Mouse (Mus musculus): Measurements from ENCODE around the gene Pld1.

Pld1 gene

DNA sequence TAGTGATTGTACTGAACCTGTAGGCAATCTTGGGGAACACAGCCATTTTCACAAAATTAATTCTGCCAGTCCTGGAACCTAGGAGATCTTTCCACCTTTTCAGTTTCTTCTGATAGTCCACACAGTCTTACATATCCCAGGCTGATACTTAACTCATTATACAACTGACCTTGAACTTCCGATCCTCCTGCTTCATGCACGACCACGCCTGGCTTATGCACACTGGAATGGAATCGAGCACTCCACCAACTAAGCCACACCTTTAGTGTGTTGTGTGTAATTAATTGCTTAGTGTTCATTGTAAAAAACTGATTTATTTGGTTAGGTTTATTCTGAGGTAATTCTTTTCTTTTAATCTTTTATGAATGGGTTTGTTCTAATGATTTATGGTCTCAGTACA lies 122.2 kb downstream of the Pld1 start:
- no peak for DNase-seq

DNA sequence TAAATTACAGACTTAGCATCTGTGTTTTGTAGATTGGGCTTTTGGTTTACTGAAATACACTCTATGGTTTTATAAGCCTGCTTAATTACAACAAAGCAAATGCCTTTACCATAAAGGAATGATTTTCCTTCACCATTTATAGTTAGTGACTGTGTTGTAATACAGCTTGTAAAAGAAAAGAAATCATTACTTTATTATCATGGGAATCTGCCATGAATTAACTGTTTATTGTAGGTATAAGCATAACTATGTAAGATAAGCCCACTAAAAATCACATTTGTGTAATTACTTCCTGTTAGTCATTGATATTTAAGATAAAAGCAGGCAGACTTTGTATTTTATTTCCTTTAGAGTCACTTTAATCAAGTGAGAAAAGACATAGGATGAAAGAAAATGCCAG lies 122.7 kb downstream of the Pld1 start:
- no peak for DNase-seq

DNA sequence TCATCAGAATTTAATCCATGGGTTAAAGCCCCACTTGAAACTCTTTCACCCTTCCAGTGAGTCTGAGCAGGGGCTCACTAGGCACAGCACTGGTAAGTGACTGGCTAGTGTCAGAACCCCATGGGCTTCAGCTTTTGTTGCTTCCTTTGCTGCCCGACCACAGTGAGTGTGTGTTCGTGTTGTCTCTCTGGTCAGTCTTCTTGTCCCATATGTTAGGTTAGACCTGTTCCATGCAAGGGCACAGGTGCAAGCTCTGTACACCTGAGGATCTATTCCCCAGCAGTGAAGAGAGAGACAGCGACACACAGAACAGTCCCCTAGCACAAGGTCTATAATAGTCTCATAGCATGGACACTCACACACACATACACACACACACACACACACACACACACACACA lies 140.7 kb downstream of the Pld1 start:
- no peak for DNase-seq

DNA sequence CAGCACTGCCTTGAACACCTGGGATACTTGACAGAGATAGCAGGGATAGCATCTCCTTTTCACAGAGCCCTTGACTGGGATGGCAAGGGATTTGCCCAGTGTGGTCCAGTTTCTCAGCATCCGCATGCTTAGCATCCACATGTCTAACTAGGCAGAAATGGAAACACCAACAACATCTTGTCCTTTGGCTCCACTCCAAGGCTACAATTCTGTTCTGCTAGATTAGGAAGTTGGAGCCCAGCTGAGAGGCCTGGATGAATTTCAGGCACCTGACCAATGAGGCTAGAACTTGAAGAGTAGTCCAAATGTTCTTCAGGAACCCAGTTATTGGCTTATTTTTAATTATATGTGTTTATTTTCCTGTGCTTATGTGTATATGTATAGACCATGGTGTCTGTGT lies 141.6 kb downstream of the Pld1 start:
- DNase-seq = no peak

DNA sequence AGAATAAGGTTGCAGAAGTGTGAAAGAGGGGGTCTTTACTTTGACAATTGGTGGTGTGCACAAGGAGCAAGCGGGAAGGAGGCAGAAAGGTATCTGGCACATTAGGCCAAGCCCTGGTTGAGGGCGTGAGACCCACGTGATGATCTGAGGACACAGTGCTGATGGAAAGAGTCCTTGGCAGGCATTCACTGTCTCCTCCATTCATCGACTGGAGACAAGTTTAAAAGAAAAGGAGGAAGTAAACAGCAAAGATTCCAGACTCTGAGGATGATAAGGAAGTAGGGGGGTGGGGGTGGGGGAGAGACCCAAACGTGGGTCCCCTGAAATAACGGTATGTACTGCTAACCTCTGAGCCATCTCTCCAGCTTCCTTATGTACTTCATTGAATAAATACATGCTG lies 142.5 kb downstream of the Pld1 start:
- no peak for DNase-seq

DNA sequence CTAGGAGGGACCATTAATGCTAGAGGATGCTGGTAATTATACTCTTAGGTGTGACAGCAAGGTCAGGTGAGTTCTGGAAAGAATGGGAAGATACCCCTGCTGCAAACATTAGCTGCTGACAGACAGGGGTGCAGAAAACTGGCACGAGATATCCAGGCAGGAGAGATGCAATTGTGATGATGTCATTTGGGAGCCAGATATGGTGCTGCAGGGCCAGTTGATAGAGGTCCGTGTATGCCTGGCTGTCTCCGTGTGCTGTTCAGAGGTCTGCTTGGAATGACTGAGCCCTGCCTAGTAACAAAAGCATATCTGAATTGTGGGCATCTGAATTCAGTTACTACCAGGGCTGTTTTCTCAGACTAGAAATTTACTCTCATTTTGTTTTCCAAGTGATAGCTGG lies 144.7 kb downstream of the Pld1 start:
- no peak for DNase-seq

DNA sequence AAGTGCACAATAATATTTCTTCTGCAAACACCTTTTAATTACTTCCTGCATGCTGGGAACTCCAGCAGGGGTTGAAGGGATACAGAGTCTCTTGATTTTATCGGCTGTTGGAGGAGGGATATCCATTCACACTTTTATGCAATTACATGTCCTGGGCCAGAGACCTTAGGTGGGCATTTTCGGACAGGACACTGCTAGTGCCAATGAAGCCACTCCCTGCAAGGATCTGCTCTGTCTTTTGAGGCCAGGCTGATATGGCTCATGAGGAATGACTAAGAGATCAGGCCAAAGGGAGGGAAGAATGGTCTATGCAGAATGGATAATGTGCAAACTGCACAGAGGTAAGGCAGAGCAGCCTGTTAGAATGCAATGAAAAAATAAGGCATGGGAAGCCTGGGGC lies 145.8 kb downstream of the Pld1 start:
- no peak for DNase-seq

DNA sequence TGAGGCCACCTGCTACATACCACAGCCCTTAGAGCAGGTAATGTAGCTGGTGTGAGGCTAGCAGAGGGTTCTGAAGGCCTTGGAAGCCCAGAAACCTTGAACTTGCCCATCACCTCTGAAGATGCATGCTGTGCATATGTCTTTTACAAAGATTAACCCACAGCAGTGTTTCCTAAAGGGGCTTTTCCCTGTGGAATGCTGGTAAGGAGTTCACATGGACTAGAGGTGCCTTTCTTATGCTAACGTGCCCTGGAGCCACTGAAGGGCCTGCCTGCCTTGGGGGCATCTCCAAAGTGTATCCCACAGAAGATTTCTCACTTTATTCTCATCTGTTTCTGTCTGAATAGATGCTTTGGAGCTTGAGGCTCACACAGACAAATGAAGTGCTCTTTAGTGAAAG lies 152.8 kb downstream of the Pld1 start:
- DNase-seq = no peak

DNA sequence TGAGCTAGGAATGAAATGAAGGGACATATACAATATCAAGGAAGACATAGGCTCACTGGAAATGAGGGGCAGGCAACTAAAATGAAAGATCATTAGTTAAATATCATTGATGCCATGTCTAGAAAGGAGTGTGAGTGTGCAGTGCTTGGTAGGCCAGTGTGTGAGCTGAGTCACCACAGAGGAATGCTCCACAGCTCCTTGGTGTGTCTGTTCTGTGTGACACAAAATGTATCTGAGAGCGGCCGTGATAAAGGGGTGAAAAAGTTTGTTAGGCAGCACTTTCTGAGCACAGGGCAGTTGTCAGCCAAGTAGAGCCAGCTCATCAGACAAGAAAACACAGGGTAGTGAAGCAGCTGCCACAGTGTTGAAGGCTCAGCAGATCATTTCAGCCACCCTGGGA lies 153.2 kb downstream of the Pld1 start:
- DNase-seq = no peak

DNA sequence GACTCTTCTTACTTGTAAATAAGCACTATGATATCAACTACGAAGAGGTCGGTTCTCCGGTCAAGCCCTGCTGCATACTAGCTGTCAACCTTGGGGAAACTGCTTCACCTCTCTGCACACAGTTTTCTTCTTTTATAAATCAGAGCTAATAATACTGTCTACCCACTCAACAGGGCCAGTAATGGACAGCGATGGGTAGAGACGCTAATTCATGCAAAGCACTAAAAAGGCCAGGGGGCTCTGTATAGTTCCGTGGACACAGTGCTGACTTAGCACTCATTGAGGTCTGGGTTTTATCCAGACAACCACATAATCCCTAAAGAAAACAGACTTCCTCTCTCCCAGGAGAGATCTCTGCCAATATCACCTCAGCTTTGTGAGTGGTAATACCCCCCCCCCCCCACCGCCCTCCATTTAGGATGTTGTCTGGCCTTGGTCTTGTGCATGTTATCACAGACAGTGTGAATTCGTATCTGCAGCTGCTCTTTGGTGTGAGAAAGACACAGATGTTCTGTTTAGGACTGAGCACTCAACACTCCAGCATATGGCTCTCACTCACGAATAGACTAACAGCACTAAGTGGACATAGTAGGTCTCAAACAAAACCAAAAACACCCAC lies 155.3 kb downstream of the Pld1 start:
- no peak for DNase-seq

DNA sequence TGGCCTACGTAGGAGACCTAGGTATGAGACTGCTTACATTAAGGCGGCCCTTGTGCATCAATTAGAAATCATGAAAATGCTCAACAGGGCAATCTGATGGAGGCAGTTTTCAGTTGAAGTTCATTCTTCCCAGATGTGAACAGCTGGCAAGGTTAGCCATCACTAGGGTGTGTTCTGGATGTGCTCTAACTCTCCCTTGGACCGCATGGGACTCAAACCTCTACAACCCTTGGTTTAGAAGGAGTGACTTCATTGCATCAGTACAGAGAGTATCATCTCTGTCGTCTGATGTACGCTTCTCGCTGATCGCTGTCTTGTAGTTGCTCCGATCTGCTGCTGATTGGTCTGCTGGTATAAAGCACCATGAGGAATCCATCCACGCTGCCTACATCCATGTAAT lies 157.0 kb downstream of the Pld1 start:
- DNase-seq = no peak

DNA sequence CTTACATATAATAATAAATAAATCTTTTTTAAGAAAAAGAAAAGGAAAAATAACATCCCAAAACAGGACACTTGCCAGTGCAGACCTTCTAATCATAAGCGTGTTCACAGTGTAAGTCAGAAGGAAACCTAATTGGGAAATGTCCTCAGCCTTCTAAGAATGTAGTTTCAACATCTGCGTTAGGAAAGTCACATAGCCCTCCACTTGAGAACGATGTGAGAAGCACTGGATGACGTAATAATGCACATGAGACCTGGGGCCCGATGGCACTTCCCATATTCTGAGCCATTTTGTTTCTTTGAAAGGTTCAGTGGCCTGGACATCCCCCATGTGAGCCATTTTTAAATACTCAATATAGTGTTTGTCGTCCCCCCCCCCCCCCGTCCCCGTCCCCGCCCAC lies 160.7 kb downstream of the Pld1 start:
- DNase-seq = no peak

DNA sequence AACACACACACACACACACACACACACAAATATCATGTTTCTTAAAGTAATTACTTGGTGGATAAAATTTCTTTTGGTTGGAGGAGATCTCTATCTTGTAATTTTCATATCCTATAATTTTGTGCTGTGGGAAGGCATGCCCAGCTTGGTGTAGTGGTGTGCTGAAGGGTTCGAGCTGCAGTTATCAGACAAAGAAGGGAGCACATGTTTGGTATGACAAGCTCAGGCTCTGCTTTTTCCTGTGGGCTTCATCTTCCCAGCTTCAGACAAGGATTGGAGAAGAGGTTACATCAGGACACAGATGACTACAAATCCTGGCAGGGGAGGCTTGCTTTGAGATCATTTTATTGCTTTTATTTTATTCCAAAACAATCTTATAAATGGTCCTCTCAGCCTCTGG lies 166.5 kb downstream of the Pld1 start:
- DNase-seq = no peak

DNA sequence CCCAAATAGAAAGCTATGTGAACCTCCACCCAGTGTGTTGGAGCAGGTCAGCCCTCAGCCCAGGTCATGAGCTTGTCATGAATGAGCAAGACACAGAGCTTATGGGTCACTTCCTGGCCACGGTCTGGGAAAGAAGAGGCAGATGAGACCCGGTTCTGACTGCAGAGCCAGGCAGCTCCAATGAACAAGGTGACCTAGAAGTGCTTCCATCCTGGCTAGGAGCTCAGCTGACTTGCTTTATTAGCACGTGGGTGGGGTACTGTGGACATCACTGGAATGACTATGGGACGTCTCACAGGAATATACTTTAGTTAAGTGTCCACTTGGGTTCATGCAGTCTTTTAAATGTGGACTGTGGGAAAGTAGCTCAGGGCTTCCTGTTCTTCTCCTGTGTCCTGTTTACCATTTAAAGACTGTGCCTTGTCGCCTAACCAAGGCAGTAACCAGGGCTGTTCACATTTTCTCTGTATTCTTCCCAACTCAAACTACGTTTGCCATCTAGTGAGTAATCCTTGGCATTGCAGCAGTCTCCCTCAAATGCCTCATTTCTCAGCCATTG lies 169.0 kb downstream of the Pld1 start:
- DNase-seq = peak; percentile 28

DNA sequence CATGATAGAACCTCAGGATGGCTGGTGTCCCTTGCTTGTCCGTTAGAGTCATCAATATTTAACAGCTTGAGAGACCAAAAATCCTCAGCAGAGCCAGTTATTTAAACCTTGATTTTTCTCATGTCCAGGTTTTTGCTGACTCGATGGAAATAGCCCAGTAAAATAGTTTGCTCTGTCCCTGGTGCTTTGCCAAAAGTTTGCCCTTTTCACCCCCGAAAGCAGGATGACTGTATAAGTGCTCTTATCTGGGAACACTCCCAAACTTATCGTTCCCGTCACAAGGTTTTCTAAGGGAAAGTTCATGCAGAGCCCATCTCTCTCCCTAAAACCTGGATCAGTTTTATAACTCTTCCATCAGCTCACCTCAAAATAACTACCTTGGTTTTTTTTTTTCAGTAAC lies 173.0 kb downstream of the Pld1 start:
- DNase-seq = peak; percentile 46

DNA sequence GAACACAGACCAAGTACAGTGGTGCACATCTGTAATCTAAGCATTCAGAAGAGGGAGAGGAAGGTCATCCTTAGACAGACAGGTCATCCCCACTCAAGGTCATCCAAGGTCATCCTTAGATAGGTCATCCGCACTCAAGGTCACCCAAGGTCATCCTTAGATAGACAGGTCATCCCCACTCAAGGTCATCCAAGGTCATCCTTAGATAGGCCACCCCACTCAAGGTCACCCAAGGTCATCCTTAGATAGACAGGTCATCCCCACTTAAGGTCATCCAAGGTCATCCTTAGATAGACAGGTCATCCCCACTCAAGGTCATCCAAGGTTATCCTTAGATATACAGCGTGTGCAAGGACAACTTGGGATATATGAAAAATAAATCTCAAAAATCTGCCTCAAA lies 175.4 kb downstream of the Pld1 start:
- no peak for DNase-seq

DNA sequence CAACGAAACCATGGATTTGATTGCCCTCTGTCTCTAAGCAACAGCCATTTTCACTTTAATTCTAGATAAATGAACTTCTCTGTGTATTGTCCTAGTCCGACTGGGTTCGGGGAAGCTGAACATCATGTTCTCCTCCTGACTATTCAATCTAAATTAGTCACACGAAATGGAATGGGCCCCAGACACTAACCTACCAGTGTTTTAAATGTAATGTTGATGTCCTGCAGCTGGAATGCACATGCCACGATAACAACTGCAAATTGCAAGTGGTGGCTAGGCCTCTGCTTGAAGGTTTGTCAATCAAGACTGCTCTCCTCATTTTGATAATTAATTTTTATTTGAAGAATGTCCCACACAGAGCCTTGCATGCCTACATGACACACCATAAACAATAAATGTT lies 203.2 kb downstream of the Pld1 start:
- no peak for DNase-seq

DNA sequence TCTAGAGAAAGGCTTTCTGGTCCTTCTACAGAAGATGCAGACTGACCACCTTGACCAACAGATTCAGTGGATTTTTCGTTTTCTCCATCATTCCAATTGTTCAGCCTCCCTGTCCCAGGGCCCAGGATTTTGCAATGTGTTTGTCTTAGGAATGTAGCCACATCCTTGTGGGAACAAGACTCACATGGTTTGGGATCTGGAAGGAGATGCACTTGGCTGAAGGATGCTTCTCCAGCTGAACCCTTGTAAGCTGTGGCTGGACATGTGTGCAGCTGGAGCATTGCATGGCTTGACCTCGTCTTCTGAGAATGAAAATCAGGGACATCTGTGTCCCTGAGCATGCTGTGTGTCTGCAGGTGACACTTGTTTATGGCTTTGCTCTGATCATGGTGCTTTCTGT lies 203.6 kb downstream of the Pld1 start:
- DNase-seq = no peak

DNA sequence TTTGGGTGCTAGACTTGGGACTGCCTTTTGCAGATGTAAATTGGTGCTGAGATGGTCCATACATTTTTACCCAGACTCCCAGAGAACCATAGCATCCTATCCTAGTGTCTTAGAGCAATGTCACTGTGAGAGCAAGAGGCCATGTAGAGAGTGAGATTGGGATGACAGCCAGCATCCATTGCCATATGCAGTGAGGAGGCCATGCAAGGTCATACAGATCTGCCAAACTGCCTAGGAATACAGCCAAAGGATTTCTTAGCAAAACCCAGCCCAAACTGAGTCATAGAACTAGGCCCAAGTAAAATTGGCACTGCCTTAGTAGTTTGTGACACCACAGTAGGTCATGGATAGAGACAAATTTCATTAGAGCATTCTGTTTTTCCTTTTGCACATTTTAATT lies 206.2 kb downstream of the Pld1 start:
- no peak for DNase-seq

DNA sequence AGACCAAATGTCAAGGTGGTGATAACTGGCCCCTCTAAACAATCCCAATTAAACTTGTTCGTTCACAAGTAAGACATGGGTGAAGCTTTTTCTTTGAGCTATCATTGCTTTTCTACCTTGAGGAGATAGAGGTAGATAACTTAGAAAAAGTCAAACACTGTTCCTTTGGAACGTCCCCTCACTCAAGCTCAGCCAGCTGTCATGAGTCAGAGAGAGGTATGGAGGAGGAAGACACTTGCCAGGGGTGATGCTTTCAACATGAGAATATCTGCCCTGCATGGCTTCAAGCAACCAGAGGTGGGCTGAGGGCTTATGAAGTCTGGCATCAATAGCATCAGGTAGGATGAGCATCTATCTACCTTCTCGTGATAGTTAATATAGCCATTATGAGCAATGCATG lies 207.0 kb downstream of the Pld1 start:
- no peak for DNase-seq

DNA sequence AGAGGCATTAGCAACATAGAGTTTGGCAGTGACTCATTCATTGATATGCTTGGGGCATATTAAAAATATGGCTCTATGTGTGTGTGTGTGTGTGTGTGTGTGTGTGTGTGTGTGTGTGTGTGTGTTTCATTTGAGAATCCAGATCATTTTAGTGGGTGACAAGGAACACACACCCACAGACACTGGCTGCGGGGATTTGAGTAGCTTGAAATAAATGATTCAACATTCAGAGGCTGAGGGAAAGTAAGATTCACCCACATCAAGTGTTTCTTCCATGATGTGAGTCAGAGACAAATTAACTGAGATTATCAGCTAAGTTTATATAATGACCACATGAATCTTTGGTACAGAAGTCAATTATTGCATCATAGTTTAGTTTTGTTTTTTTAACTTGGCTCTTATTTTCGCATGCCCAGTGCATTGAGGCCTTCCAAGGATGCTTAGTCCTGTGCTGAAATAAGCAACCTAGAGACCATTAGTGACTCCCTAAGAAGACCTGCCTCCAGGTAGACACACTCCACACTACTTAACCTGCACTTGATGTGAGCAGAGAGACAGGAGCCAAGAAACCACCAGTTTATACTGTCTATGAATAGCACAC lies 211.3 kb downstream of the Pld1 start:
- DNase-seq = no peak

DNA sequence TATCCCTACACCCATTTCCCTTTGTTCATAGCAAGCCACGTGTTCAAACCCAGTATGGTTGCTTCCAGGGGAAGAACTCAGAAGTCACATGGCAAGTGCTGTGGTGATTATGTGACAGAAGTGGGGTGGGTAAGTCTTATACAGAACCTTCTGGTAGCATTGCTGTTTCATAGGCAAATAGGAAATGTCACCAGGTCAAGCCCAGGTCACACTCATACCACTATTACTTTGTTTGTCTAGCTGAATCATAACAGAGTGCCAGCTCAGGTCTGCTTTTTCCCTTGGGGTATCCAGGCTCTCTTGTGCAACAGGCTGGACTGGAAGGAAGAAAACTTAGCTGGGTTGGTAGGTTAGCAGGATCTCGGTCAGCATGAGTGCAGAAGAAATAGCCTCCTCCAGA lies 219.5 kb downstream of the Pld1 start:
- DNase-seq = no peak

DNA sequence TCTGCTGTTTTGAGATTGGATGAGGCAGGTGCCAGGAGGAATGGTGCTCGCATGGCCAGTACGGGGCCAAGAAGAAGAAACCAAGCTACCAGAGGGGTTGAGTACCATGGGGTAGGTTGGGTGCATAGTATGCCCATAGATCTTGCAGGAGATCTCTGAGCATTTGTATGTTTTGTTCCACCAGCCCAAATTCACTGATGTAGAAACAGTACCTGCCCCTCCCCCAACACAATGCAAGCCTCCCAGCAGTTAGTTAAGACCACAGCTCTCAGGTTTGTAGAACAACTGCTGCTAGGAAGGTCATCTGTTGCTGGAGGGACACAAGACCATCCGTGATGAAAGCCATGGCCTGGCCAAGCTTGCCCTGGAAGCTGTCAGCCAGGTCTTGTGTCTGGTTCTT lies 220.4 kb downstream of the Pld1 start:
- DNase-seq = no peak

DNA sequence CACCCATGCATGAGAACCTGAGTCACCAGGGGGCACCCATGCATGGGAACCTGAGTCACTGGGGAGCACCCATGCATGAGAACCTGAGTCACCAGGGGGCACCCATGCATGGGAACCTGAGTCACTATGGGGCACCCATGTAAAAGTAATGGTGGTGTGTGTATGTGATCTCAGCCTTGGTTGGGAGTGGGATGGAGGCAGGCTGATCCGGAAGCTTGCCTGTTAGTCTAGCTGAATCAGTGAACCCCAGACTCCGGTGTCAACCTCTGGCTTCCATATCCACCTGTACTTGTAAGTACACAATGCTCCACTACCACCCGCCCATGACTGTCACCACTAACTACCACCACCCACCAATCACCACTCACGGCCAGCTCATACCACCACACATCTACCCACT lies 223.9 kb downstream of the Pld1 start:
- DNase-seq = no peak

DNA sequence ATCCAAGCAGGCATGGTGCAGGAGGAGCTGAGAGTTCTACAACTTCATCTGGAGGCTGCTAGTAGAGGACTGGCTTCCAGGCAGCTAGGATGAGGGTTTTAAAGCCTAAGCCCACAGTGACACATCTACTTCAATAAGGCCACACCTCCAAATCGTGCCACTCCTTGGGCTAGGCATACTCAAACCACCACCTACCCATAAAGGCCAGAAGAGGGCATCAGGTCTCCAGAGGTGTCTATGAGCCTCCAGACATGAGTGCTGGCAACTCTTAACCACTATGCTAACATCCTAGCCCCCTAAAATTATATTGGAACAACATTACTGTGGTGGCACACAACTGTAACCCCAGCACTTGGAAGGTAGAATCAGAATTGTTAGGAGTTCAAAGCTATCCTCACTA lies 226.2 kb downstream of the Pld1 start:
- DNase-seq = no peak

Measured in kidney, adult 11 months (tissue).